Mouse (Mus musculus): Measurements from ENCODE around the gene Dnah11.

Gene Dnah11

GRCm38 (mm10) chr12:117861249-117861648, 337.6 kb downstream of the Dnah11 start:
- no peak for DNase-seq (ENCODE audit: low spot score in 2 of 2)

- no peak for DNase-seq (ENCODE audit: low spot score in 2 of 2)
Observed at GRCm38 (mm10) chr12:117860840-117861239, 338.0 kb downstream of the Dnah11 start.

- DNase-seq (ENCODE audit: low spot score in 2 of 2), result no peak
Observed at GRCm38 (mm10) chr12:117857884-117858283, 341.0 kb downstream of the Dnah11 start.

- DNase-seq (ENCODE audit: low spot score in 2 of 2), result no peak
Observed at GRCm38 (mm10) chr12:117857023-117857422, 341.8 kb downstream of the Dnah11 start.

DNA sequence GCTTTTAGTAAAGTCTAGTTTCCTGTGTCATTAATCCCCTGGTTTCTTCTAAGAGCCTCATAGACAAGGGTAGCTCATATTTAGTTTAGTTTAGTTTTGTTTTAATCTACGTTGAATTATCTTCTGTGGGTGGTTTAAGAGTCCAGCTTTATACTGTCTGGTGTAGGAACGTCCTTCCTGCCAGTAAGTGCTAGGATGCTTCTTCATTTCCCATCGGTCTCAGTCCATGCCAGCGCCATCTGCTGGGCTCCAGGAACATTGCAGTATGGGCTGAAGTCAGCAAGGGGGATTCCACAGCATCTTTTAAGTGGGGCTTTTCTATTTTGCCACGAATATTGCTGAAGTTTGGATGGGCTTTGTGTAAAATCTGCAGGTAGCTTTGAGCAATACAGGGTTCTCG, 345.5 kb downstream of the Dnah11 start:
- peak in 1 of 2 experiments; percentile 29 for DNase-seq (ENCODE audit: low spot score in 2 of 2)

- no peak for DNase-seq (ENCODE audit: low spot score in 2 of 2)
Observed at GRCm38 (mm10) chr12:117850472-117850871, 348.4 kb downstream of the Dnah11 start.

DNA sequence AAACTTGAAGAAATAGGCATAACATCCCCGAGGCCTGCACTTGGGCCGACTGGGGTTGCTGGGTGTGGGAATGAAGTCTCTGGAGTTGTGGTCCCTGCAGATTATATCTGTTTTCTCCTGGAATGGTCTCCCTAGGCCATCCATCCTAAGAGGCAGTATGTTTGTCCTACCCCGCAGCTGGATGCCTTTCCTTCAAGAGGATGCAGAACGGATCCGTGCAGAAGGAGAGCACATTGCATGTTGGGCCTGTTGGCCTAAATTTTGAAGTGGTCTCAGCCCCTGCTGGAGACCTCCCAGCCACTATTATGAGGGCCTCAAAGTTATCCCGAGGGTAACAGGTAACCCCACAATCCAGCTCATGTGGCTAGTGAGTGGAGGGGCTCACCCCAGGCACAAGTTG, 350.2 kb downstream of the Dnah11 start:
- DNase-seq (ENCODE audit: low spot score in 2 of 2), result no peak

DNA sequence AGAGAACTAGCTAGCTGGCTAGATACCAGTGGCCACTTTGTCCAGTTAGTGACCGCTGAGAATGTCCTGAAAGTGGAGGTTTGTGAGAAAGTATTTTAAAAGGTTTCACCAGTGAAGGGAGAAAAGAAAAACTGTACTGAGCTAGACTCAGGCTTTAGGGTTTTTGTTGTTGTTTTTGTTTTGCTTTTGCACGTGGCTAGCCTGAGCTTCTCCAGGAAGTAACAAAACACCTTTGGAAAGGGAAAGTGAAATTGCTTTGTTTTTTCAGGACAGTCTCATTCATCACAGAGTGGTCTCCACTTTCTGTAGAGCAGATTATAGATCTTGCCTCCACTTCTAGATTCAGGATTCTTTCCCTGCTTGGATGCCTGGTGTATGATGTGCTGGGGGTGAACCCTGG, 353.9 kb downstream of the Dnah11 start:
- DNase-seq (ENCODE audit: low spot score in 2 of 2), result no peak

- no peak for DNase-seq (ENCODE audit: low spot score in 2 of 2)
Observed at GRCm38 (mm10) chr12:117844075-117844408, 354.8 kb downstream of the Dnah11 start.

DNA sequence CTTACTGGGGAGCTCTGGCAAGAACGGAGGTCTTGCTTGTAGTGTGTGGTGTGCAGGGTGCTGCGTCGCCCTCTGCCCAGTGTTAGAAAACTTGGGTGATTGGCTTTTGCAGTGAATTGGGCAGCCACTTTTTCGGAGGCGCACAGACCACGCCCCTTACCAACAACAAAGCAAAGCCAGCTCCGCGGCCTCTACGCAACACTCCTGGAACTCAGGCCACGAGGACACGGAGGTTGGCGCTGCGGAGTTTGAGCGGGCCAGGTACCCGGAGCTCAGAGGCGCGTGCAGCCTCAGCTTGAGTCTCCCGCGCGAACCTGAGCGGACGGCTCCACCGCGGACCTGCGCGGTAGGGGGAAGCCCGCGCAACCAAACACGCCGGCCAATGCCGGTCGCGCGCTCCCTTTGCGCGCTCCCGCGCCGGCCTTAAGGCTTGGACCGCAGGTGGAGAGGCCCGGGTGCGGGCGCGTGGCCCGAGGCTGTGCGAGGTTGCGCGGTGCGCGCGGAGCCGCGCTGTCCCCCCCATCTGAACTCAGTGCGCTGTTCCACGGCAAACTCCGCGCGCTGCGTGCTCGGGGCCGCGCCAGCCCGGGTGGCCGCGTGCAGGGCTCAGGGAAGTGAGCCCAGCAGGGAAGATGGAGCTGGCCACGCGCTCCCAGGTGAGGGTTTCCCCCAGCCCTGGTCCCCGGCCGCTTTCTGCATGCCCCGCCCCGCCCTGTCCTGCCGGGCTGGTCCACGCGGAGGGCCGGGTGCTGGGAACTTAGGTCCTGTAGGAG, 355.4 kb downstream of the Dnah11 start:
- peak; percentile 21 to 47 for DNase-seq (ENCODE audit: low spot score in 2 of 2)

GRCm38 (mm10) chr12:117842676-117843075, 356.2 kb downstream of the Dnah11 start:
- no peak for DNase-seq (ENCODE audit: low spot score in 2 of 2)

DNA sequence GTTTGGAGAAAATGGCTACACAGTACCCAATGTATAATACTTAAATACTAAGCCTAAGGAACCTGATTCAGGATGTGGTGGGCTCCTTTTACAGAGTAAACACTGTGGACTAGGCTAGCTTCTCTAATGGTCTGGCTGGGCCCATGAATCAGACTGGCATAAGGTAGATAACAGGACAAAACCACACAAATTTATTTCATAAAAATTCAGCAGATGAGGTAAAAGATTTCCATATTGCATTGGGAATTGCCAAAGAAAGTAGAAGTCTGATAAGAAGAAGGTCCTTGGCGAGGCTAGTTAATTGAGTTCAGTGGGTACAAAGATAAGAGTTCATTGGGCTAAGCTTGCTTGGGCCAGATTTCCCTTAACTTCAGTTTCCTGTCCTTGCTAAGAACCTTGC, 358.1 kb downstream of the Dnah11 start:
- no peak for DNase-seq (ENCODE audit: low spot score in 2 of 2)

GRCm38 (mm10) chr12:117837376-117837775, 361.5 kb downstream of the Dnah11 start:
- no peak for DNase-seq (ENCODE audit: low spot score in 2 of 2)

GRCm38 (mm10) chr12:117835371-117835770, 363.5 kb downstream of the Dnah11 start:
- no peak for DNase-seq (ENCODE audit: low spot score in 2 of 2)

- no peak for DNase-seq (ENCODE audit: low spot score in 2 of 2)
Observed at GRCm38 (mm10) chr12:117834652-117835051, 364.2 kb downstream of the Dnah11 start.

- no peak for DNase-seq (ENCODE audit: low spot score in 2 of 2)
Observed at GRCm38 (mm10) chr12:117832190-117832589, 366.7 kb downstream of the Dnah11 start.

DNA sequence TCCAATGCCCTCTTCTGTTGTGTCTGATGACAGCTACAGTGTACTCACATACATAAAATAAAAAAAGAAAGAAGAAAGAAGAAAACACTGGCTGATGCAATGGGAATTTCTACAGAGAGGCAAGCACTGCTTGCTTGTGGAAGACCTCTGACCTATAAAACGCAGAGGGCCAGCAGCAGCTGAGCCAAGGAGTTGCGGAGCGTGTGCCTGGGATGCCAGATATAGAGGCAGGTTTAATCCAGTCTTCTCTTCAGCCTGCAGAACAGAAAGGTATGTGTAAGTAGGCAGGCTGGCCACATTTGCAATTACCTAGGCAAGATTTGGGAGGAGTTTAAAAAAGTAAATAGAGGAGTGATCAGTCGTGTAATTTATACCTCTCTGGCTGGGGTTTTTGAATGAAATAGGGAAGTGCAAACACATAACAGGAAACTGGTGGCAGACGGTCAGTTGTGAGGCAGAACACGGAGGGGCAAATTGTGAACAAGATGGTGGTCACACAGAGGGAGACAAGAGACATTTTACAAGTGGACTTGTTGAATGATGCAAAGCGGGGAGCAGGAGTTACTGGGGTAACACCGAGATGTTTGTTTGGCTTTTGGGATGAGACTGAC, 367.4 kb downstream of the Dnah11 start:
- DNase-seq (ENCODE audit: low spot score in 2 of 2), result no peak

DNA sequence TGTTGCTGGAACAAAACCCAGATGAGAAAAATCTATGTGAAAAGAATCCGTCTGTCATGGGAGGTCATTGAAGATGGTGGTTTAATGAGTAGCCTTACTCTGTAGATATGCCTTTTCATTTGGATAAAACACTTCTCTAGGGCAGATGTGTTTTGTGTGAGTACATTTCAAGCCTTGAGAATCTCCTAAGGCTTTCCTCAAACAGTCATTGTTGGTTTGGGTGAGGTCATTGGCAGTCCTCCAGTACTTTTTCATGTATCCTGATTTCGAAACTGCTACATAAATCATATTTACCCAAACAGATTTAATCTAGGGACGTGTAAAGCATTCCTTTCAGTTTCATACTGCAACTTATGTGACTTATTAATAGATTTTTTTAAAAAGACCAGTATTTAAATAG, 370.5 kb downstream of the Dnah11 start:
- DNase-seq (ENCODE audit: low spot score in 2 of 2), result no peak
